Mouse (Mus musculus) embryonic facial prominence, embryonic 11.5 days (tissue): ENCODE data around the gene Clec9a. TPM values are rescaled to one million over a fixed set of nuclear protein-coding genes. Genes with fewer than 3 reads are reported as not detected.

ENCODE experiments used
- ATAC-seq: fragments of 200-750 bp; cut with Nextera tagmentation; replicated peaks from 2 replicates; pipeline ENCODE4 v1.8.0; 2017; ENCODE audit warnings: low read depth; ENCODE audit not compliant: insufficient number of reproducible peaks, low FRiP score, low TSS enrichment
- DNase-seq: peaks from one replicate; pipeline ENCODE4 v3.0.0-alpha.2; 2015; ENCODE audit warnings: low spot score
- H3K27ac ChIP-seq: fragments of 300-500 bp; sonication (generic); replicated peaks from 2 replicates; pipeline ENCODE4 v1.5.1; 2014; ENCODE audit warnings: mild to moderate bottlenecking, low read depth, low read length, control low read depth
- H3K27me3 ChIP-seq: fragments of 300-500 bp; sonication (generic); 2 replicates; pipeline ENCODE4 v1.6.1; 2014; ENCODE audit warnings: mild to moderate bottlenecking, low read length, moderate library complexity, mixed read lengths; ENCODE audit not compliant: control insufficient read depth, insufficient read depth
- H3K36me3 ChIP-seq: fragments of 300-500 bp; sonication (generic); replicated peaks from 2 replicates; pipeline ENCODE4 v1.6.1; 2014; ENCODE audit warnings: low read depth, mild to moderate bottlenecking, low read length, moderate library complexity, mixed read lengths; ENCODE audit not compliant: control insufficient read depth, insufficient read depth
- H3K4me1 ChIP-seq: fragments of 300-500 bp; sonication (generic); 2 replicates; pipeline ENCODE4 v1.6.1; 2014; ENCODE audit warnings: low read length, mixed read lengths; ENCODE audit not compliant: control insufficient read depth, insufficient read depth
- H3K4me2 ChIP-seq: fragments of 300-500 bp; sonication (generic); 2 replicates; pipeline ENCODE4 v1.6.1; 2014; ENCODE audit warnings: low read depth, mild to moderate bottlenecking, control low read depth, low read length, moderate library complexity
- H3K4me3 ChIP-seq: fragments of 300-500 bp; sonication (generic); 2 replicates; pipeline ENCODE4 v1.5.1; 2014; ENCODE audit warnings: low read depth, low read length, control low read depth
- H3K9ac ChIP-seq: fragments of 300-500 bp; sonication (generic); replicated peaks from 2 replicates; pipeline ENCODE4 v1.6.1; 2014; ENCODE audit warnings: mild to moderate bottlenecking, control low read depth, low read length
- H3K9me3 ChIP-seq: fragments of 300-500 bp; sonication (generic); replicated peaks from 2 replicates; pipeline ENCODE4 v1.6.1; 2016; ENCODE audit warnings: mild to moderate bottlenecking, low read length, inconsistent platforms, mixed read lengths; ENCODE audit not compliant: control insufficient read depth
- WGBS: fragments of 180-500 bp; shearing (Covaris S2); extraction: QIAGEN DNeasy Blood & Tissue Kit; methylation state at CpG from one replicate; pipeline ENCODE4 v1.1.7; 2014; 5-methylcytosine and 5-hydroxymethylcytosine counted together
- polyA plus RNA-seq: library from polyadenylated mRNA; unstranded; fragments of >200 nt; fragmentation: Nextera tagmentation; extraction: Ambion mirVana; gene quantifications from 2 replicates; pipeline ENCODE4 v1.2.1, GENCODE M21; 2014

Clec9a gene
- polyA plus RNA-seq: 0.13 and 0.15 TPM in 2 replicates

DNA sequence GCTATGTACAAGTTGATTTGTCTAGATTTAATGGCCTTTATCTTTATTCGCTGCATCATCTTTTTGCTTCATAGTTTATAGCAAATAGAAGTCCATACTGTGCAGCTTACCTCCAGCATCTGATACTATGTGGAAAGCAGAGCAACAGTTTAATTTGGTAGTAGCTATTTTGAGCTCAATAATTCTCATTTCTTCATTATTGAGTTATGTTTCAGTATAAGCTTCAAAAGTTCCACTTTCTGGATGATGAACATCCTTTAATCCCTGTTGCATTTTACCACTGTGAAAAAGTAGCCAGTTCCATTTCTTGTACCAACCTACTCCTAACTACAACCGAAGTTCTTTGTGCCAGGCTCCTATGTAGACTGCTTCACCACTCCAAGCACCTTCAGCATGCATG is at the start of gene Clec9a:
Gene Clec9a, plus strand, starts transcription at position 301 of the 400 bp plus-strand sequence.
- no peak within 1 kb of the TSS for H3K4me2 ChIP-seq
- WGBS: 95% methylated on average over 2 of the region's 2 CpGs
- H3K27ac ChIP-seq: no peak within 1 kb of the TSS
- no peaks in the 10 kb centered on the region for H3K4me1 ChIP-seq
- no peak within 1 kb of the TSS for H3K4me3 ChIP-seq
- H3K36me3 ChIP-seq: no peaks in the 10 kb centered on the region
- DNase-seq (no peak), ATAC-seq (no peak)
- H3K27me3 ChIP-seq: no peaks in the 10 kb centered on the region
- H3K9ac ChIP-seq: no peak within 1 kb of the TSS
- no peaks in the 10 kb centered on the region for H3K9me3 ChIP-seq

DNA sequence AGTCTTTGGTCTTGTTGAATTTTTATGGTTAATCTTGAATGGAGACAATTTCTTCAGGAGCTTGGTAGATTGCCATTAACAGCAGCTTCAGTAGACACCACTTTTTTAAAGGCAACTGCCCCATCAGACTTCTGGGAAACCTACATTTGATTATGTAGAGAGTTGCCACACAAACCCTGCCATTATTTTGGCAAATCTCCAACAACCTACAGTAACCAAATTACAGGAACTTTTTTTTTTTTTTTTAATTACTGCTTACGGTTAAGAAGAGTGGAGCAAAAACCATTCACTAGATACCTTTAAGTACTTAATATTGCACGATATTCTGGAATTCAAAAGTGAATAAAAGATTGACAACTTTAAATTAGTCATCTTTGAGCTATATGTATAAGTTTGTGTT is 49.1 kb upstream of the Clec9a start:
- Histone ChIP-seq H3K36me3 (no peaks in the 10 kb centered on the region), H3K4me2 (no peak overlapping the region), H3K4me3 (no peak overlapping the region), H3K9me3 (no peaks in the 10 kb centered on the region), H3K27me3 (no peaks in the 10 kb centered on the region), H3K4me1 (no peaks in the 10 kb centered on the region), H3K9ac (no peak overlapping the region), H3K27ac (no peak overlapping the region)
- no peak for ATAC-seq
- 85% methylated on average over 2 of the region's 2 CpGs for WGBS
- no peak for DNase-seq

DNA sequence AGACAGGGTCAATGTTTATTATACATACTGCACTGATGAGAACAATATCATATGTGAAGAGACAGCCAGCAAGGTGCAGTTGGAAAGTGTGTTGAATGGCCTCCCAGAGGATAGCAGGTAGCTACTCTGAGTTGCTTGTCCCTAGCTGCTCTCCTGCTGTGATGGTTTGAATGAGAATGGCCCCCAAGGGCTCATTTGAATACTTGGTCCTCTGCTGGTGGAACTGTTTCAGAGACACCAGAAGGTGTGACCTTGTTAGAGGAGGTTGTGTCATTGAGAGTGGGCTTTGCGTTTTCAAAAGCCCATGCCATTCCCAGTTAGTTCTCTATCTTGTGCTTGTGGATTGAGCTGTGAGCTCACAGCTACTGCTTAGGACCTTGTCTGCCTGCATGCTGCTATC is 44.7 kb upstream of the Clec9a start:
- H3K9ac ChIP-seq: no peak overlapping the region
- no peak overlapping the region for H3K27ac ChIP-seq
- H3K9me3 ChIP-seq: no peaks in the 10 kb centered on the region
- WGBS: 33% methylated on average over 1 of the region's 1 CpGs
- no peaks in the 10 kb centered on the region for H3K27me3 ChIP-seq
- no peak overlapping the region for H3K4me3 ChIP-seq
- no peaks in the 10 kb centered on the region for H3K36me3 ChIP-seq
- no peak for ATAC-seq
- H3K4me1 ChIP-seq: no peaks in the 10 kb centered on the region
- H3K4me2 ChIP-seq: no peak overlapping the region
- DNase-seq: no peak

DNA sequence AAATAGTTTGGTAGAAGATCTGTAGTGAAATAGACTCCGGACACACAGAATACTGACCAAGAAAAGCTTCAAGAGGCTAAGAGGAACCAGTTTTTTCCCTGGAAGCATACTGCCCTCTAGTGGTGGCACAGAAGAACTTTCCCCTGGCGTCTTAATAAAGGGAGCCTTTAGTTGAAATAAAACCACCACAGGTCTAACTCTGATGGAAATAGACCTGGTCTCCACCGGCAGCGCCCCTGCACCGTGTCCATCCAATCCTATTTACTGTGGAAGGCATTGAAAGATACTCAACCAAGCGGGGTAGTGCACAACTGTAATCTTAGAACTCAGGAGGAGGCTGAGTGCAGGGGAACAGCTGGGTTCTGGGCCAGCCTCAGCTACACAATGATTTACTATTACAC is 42.7 kb upstream of the Clec9a start:
- no peak overlapping the region for H3K9ac ChIP-seq
- H3K27me3 ChIP-seq: no peaks in the 10 kb centered on the region
- H3K9me3 ChIP-seq: no peaks in the 10 kb centered on the region
- H3K4me2 ChIP-seq: no peak overlapping the region
- WGBS: 16% methylated on average over 6 of the region's 6 CpGs
- DNase-seq (peak; percentile 82), ATAC-seq (peak; percentile 48; the same call in 1 of the 2 replicates)
- H3K4me3 ChIP-seq: no peak overlapping the region
- no peaks in the 10 kb centered on the region for H3K4me1 ChIP-seq
- H3K36me3 ChIP-seq: no peaks in the 10 kb centered on the region
- H3K27ac ChIP-seq: no peak overlapping the region

DNA sequence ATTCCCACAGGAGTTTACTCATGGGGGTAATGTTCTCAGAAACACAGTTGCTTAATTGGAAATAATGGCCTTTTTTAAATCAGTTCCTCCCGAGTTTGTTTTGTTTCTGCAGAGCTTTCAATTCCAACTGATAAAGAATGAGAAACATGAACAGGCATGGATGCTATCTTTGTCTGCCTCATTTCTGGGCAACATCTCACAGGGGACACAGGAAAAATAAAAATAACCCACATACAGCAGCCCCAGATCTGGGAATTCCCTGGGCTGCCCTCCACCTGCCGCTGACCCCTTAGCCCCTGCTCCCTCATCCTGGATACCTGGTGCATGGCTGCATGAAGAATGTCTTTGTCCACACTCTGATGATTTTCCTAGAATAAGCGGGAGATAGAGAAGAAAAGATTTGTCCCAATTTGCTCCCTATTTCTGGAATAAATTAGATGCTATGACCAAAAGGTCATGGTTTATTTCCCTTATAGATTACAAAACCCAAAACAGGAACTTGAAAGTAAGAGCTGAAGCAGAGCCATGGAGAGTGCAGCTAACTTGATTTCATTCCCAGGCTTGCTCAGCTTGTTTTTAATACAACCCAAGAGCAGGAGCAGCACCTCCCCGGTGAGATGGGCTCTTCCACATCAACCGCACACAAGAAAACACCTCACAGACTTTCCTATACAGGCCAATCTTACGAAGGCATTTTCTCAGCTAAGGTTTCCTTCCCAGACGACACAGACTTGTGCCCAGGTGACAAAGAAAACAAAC is 39.1 kb upstream of the Clec9a start:
- Histone ChIP-seq H3K4me2 (no peak overlapping the region), H3K4me3 (no peak overlapping the region), H3K27me3 (no peaks in the 10 kb centered on the region), H3K27ac (no peak overlapping the region), H3K9ac (no peak overlapping the region), H3K4me1 (no peaks in the 10 kb centered on the region), H3K9me3 (no peaks in the 10 kb centered on the region), H3K36me3 (no peaks in the 10 kb centered on the region)
- ATAC-seq (no peak), DNase-seq (no peak)
- 59% methylated on average over 7 of the region's 7 CpGs for WGBS

DNA sequence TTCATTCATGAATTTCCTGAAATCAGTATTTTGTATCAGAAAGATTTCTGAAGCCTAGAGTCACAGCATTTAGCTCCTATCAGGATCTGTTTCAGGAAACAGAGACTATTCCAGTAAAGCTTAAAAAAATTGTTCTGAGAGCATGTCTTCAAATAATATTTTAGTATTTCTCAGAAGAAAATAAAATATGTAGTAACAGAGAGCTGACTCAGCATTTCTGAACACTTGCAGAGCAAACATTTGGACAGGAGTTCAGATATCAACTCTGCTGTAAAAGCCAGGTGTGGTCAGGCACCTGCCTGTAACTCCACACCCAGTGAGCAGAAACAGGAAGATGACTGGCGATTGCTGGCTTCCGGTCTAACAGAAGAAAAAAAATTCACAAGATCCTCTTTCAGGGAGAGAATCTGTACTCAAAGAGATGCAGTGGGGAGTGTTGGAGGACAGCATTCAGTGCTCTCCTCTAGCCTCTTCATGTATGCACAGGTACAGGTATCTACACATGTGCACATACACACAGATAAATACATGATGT is 33.7 kb upstream of the Clec9a start:
- H3K4me1 ChIP-seq: no peaks in the 10 kb centered on the region
- no peak overlapping the region for H3K4me3 ChIP-seq
- H3K4me2 ChIP-seq: no peak overlapping the region
- no peak overlapping the region for H3K27ac ChIP-seq
- H3K9ac ChIP-seq: no peak overlapping the region
- DNase-seq (no peak), ATAC-seq (no peak)
- no peaks in the 10 kb centered on the region for H3K36me3 ChIP-seq
- 87% methylated on average over 2 of the region's 2 CpGs for WGBS
- H3K9me3 ChIP-seq: no peaks in the 10 kb centered on the region
- H3K27me3 ChIP-seq: no peaks in the 10 kb centered on the region

DNA sequence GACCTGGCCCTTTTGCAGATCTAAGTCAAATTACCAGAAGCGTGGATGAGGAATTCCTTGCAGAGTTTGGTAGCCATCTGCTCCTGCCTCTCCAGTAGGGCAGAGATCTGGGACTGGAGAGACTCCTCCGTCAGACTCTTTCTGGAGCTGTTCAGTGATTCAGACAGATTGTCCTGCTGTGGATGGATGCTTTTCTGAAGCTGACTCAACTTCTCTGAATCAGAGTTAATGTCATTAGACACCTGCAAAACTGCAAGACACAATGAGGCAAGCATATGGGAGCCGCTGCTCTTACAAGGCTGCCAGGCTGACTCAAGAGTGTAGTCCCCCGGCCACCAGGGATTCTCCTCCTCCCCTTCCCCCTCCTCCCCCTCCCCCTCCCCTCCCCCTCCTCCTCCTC is 28.2 kb upstream of the Clec9a start:
- 64% methylated on average over 4 of the region's 4 CpGs for WGBS
- Histone ChIP-seq H3K27ac (no peak overlapping the region), H3K4me1 (no peaks in the 10 kb centered on the region), H3K9ac (no peak overlapping the region), H3K4me3 (no peak overlapping the region), H3K9me3 (no peaks in the 10 kb centered on the region), H3K27me3 (no peaks in the 10 kb centered on the region), H3K4me2 (no peak overlapping the region), H3K36me3 (no peaks in the 10 kb centered on the region)
- DNase-seq (no peak), ATAC-seq (no peak)

DNA sequence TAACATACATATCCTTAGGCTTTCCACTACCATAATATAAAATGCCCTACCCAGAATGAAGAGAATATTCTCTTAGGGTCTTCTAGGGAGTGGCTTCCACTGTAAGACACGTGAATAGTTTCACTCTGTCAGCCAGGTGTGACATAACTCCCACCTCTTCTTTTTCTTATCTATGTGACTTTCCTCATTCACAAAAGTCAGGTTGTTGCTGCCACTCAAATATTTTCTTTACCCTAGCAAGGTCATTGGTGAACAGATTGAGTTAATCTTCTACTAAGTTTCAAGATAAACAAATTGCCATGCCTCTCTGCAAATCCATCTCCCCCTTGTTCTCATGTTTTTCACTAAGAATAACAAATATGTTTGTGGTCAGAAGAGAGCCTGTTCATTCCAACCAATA is 26.9 kb upstream of the Clec9a start:
- no peaks in the 10 kb centered on the region for H3K9me3 ChIP-seq
- H3K27me3 ChIP-seq: no peaks in the 10 kb centered on the region
- no peak overlapping the region for H3K4me3 ChIP-seq
- no peak overlapping the region for H3K9ac ChIP-seq
- H3K27ac ChIP-seq: no peak overlapping the region
- H3K4me2 ChIP-seq: no peak overlapping the region
- H3K36me3 ChIP-seq: no peaks in the 10 kb centered on the region
- no peaks in the 10 kb centered on the region for H3K4me1 ChIP-seq
- 78% methylated on average over 1 of the region's 1 CpGs for WGBS
- ATAC-seq (no peak), DNase-seq (no peak)
